Mouse (Mus musculus): Measurements from ENCODE around the gene Ifnab. TPM values are rescaled to one million over a fixed set of nuclear protein-coding genes. Genes with fewer than 3 reads are reported as not detected.

Gene Ifnab
- polyA plus RNA-seq, 1 experiment from 2014 or later, result not detected

Other genes with a start within 250 kb of the Ifnab start
- 0.23 TPM in 1 of 3 replicates, not detected in the others for gene Ifnb1, start 168.6 kb downstream of the Ifnab start, polyA plus RNA-seq (2018)
- gene Ifna15, start 133.1 kb downstream of the Ifnab start, polyA plus RNA-seq (2018), result not detected in 3 replicates
- not detected in 3 replicates for gene Ifna14, start 119.6 kb downstream of the Ifnab start, polyA plus RNA-seq (2018)
- gene Ifna9, start 99.0 kb downstream of the Ifnab start, polyA plus RNA-seq (2018), result not detected in 3 replicates
- not detected in 3 replicates for gene Ifna12, start 88.0 kb downstream of the Ifnab start, polyA plus RNA-seq (2018)
- gene C87499, start 56.9 kb downstream of the Ifnab start, polyA plus RNA-seq (2018), result not detected in 3 replicates
- not detected in 3 replicates for gene Ifna13, start 46.9 kb downstream of the Ifnab start, polyA plus RNA-seq (2018)
- gene Ifna16, start 14.4 kb downstream of the Ifnab start, polyA plus RNA-seq (2018), result not detected in 3 replicates
- not detected in 3 replicates for gene Ifna2, start 7.4 kb downstream of the Ifnab start, polyA plus RNA-seq (2018)
- gene Gm26566, start 30.4 kb upstream of the Ifnab start, polyA plus RNA-seq (2018), result 0.47 TPM in 1 of 3 replicates, not detected in the others
- gene Klhl9, start 31.1 kb upstream of the Ifnab start, polyA plus RNA-seq (2018), result 50.3 to 101 TPM (median 75.4 TPM) in 3 replicates
- not detected in 3 replicates for gene Gm13271, start 63.5 kb upstream of the Ifnab start, polyA plus RNA-seq (2018)
- not detected in 3 replicates for gene Gm13283, start 68.8 kb upstream of the Ifnab start, polyA plus RNA-seq (2018)
- not detected in 3 replicates for gene Gm13290, start 82.5 kb upstream of the Ifnab start, polyA plus RNA-seq (2018)
- gene Gm13289, start 85.6 kb upstream of the Ifnab start, polyA plus RNA-seq (2018), result not detected in 3 replicates
- not detected in 3 replicates for gene Gm13272, start 88.5 kb upstream of the Ifnab start, polyA plus RNA-seq (2018)
- not detected in 3 replicates for gene Ifnz, start 90.8 kb upstream of the Ifnab start, polyA plus RNA-seq (2018)
- not detected in 3 replicates for gene Gm13276, start 94.3 kb upstream of the Ifnab start, polyA plus RNA-seq (2018)
- not detected in 3 replicates for gene Gm13277, start 97.3 kb upstream of the Ifnab start, polyA plus RNA-seq (2018)
- not detected in 3 replicates for gene Gm13278, start 100.2 kb upstream of the Ifnab start, polyA plus RNA-seq (2018)
- not detected in 3 replicates for gene Gm13275, start 103.1 kb upstream of the Ifnab start, polyA plus RNA-seq (2018)
- not detected in 3 replicates for gene Gm13279, start 106.0 kb upstream of the Ifnab start, polyA plus RNA-seq (2018)
- gene Gm13285, start 108.3 kb upstream of the Ifnab start, polyA plus RNA-seq (2018), result not detected in 3 replicates
- gene Gm13287, start 111.9 kb upstream of the Ifnab start, polyA plus RNA-seq (2018), result not detected in 3 replicates
- gene Gm13288, start 114.2 kb upstream of the Ifnab start, polyA plus RNA-seq (2018), result not detected in 3 replicates
- not detected in 3 replicates for gene Ifna7, start 124.9 kb upstream of the Ifnab start, polyA plus RNA-seq (2018)
- gene Ifna11, start 128.6 kb upstream of the Ifnab start, polyA plus RNA-seq (2018), result not detected in 3 replicates
- gene Ifna6, start 136.1 kb upstream of the Ifnab start, polyA plus RNA-seq (2018), result not detected in 3 replicates
- gene Ifna5, start 144.2 kb upstream of the Ifnab start, polyA plus RNA-seq (2018), result not detected in 3 replicates
- gene Ifna4, start 150.5 kb upstream of the Ifnab start, polyA plus RNA-seq (2018), result not detected in 3 replicates
- gene Ifna1, start 158.7 kb upstream of the Ifnab start, polyA plus RNA-seq (2018), result not detected in 3 replicates
- not detected in 3 replicates for gene Ifne, start 188.8 kb upstream of the Ifnab start, polyA plus RNA-seq (2018)